Mouse (Mus musculus) embryonic facial prominence, embryonic 12.5 days (tissue): ENCODE results near the gene Gm10097. TPM values are rescaled to one million over a fixed set of nuclear protein-coding genes. Genes with fewer than 3 reads are reported as not detected.

ENCODE experiments used
- ATAC-seq: fragments of 200-750 bp; cut with Nextera tagmentation; 2 replicates; pipeline ENCODE4 v1.8.0; 2017; ENCODE audit not compliant: insufficient number of reproducible peaks, insufficient read depth, low FRiP score, low TSS enrichment
- H3K27ac ChIP-seq: fragments of 300-500 bp; sonication (generic); 2 replicates; pipeline ENCODE4 v1.5.1; 2016; ENCODE audit warnings: mild to moderate bottlenecking
- H3K27me3 ChIP-seq: fragments of 300-500 bp; sonication (generic); 2 replicates; pipeline ENCODE4 v1.6.1; 2016; ENCODE audit warnings: mild to moderate bottlenecking, moderate library complexity
- H3K36me3 ChIP-seq: fragments of 300-500 bp; sonication (generic); 2 replicates; pipeline ENCODE4 v1.6.1; 2016; ENCODE audit warnings: mild to moderate bottlenecking
- H3K4me1 ChIP-seq: fragments of 300-500 bp; sonication (generic); 2 replicates; pipeline ENCODE4 v1.6.1; 2016
- H3K4me2 ChIP-seq: fragments of 300-500 bp; sonication (generic); replicated peaks from 2 replicates; pipeline ENCODE4 v1.6.1; 2016; ENCODE audit warnings: mild to moderate bottlenecking, moderate library complexity
- H3K4me3 ChIP-seq: fragments of 300-500 bp; sonication (generic); 2 replicates; pipeline ENCODE4 v1.5.1; 2016; ENCODE audit warnings: mild to moderate bottlenecking
- H3K9ac ChIP-seq: fragments of 300-500 bp; sonication (generic); 2 replicates; pipeline ENCODE4 v1.6.1; 2016; ENCODE audit warnings: mild to moderate bottlenecking, moderate library complexity
- H3K9me3 ChIP-seq: fragments of 300-500 bp; sonication (generic); 2 replicates; pipeline ENCODE4 v1.6.1; 2016; ENCODE audit warnings: mild to moderate bottlenecking, moderate library complexity
- WGBS: fragments of 180-500 bp; shearing (Covaris S2); methylation state at CpG from one replicate; pipeline ENCODE4 v1.1.7; 2016; 5-methylcytosine and 5-hydroxymethylcytosine counted together
- polyA plus RNA-seq: library from polyadenylated mRNA; unstranded; fragments of >200 nt; fragmentation: Nextera tagmentation; extraction: Ambion mirVana; gene quantifications from 2 replicates; pipeline ENCODE4 v1.2.1, GENCODE M21; 2016

The Gm10097 gene
- polyA plus RNA-seq, 1 experiment from 2014 or later = 0.17 TPM

DNA sequence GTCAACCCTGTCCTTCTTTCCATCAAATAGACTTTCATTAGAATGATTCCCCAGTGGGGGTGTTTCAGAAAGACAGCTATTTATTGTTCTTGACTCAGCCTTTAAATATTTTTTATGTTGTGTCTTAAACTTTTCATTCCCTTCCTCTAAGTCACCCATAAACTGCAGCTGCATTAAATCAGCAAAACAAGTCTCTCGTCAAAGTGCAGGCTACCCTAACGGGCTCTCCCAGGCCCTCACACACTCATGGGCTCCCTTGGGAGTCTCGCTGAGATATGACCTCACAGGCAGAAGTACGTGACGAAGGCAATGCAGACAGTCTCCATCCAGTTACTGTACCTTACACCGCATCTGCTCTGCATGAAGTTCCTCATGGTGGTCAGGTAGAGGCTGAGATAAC is 17.3 kb downstream of the Gm10097 start:
- Histone ChIP-seq H3K4me3 (no peak overlapping the region), H3K4me1 (no peaks in the 10 kb centered on the region), H3K27me3 (no peaks in the 10 kb centered on the region), H3K36me3 (no peaks in the 10 kb centered on the region), H3K9me3 (no peaks in the 10 kb centered on the region), H3K9ac (no peak overlapping the region), H3K4me2 (no peak overlapping the region), H3K27ac (no peak overlapping the region)
- ATAC-seq = no peak
- WGBS = 86% methylated on average over 6 of the region's 6 CpGs

DNA sequence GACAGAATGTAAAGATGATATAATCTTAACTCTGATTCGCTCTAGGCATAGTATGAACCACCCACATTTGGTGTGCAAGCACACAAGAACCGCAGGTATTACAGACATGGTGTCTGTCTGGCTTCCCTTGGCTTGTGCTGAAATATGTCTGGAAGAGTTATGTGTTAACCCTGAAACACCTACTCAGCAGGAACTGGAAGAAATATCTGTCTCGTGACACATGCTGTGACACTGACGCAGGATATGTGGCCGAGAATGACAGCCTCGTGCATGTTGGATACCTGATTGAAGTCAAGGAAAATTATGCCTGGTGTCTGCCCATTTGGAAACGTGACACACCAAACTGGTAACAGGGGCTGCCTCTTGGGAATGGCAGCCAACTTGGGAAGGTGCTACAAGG is 18.3 kb downstream of the Gm10097 start:
- Histone ChIP-seq H3K4me2 (no peak overlapping the region), H3K9me3 (no peaks in the 10 kb centered on the region), H3K9ac (no peak overlapping the region), H3K27ac (no peak overlapping the region), H3K4me1 (no peaks in the 10 kb centered on the region), H3K4me3 (no peak overlapping the region), H3K36me3 (no peaks in the 10 kb centered on the region), H3K27me3 (no peaks in the 10 kb centered on the region)
- ATAC-seq = no peak
- WGBS = 84% methylated on average over 7 of the region's 7 CpGs

DNA sequence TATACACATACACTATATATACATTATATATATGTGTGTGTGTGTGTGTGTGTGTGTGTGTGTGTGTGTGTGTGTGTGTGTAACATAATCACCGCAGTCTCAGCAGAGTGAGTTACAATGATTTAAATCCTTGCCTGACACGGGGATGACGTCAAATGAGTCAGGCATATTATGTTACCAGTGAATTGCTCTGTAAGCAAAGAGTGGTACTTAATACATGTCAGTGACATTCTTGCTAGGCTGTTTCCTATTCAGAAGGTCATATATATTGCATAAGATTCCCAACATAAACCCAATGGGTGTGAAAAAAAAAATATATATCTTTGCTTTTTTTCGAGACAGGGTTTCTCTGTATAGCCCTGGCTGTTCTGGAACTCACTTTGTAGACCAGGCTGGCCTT is 20.1 kb downstream of the Gm10097 start:
- ATAC-seq = no peak
- H3K4me2 ChIP-seq = no peak overlapping the region
- H3K4me1 ChIP-seq = no peaks in the 10 kb centered on the region
- H3K9me3 ChIP-seq = no peaks in the 10 kb centered on the region
- no peak overlapping the region for H3K4me3 ChIP-seq
- 55% methylated on average over 4 of the region's 4 CpGs for WGBS
- no peak overlapping the region for H3K27ac ChIP-seq
- no peaks in the 10 kb centered on the region for H3K27me3 ChIP-seq
- no peaks in the 10 kb centered on the region for H3K36me3 ChIP-seq
- no peak overlapping the region for H3K9ac ChIP-seq

DNA sequence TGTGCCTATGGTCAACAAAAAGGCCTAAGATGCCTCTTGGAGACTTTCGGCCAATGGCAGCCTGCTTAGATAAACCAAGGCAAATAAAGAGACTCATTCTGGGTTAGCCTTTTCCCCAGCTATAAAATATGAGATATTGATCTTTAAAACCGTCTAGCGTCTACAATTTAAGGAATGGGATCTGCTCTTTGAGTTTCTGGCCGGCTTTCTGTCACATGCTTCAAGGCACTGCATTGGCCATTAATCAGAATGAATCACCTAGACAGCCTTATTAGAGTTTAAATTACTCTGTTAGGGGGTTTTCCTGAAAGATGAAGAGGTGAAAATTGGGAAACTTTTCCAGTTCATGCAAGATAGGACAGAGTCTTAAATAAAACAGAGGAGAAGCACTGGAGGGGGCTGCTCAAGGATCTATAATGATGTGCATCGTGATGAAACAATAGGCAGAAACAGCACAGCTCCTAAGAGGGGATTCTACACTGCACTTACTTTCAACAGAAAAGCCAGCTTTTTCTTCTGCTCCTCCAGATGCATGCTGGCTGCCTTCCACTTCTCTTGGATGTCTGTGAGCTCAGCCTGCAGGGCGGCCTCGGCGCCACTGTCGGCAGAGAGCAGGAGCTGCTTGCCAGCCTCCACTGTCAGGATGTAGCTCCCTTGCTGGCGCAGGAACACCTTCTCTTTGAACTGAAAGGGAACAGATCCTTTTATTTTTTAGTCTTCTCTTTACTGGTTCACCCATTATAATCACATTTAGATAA is 28.2 kb downstream of the Gm10097 start:
- Histone ChIP-seq H3K9me3 (no peaks in the 10 kb centered on the region), H3K36me3 (0 out of 2 replicates have a peak, but pooled peaks cover 5% of the 10 kb centered on the region), H3K4me2 (no peak overlapping the region), H3K27me3 (no peaks in the 10 kb centered on the region), H3K4me3 (no peak overlapping the region), H3K4me1 (no peaks in the 10 kb centered on the region), H3K9ac (no peak overlapping the region), H3K27ac (no peak overlapping the region)
- WGBS = 85% methylated on average over 10 of the region's 10 CpGs
- no peak for ATAC-seq

DNA sequence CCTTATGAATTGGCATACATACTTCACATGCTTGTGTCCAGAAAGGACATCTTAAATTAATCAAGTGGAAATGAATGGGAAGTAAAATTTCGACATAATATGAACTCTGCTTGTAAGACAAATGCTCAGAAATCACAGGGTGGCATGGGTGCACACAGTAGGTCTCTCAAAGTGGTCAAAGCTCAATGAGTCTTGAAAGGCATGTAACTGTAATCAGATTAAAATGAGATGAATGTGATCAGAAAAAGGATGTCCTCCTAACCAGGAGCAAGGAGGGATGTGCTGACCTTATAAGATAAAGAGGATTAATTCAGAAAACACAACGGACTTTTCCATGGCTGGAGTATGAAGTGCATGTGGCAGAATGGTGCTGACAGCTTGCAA is 28.8 kb downstream of the Gm10097 start:
- H3K4me3 ChIP-seq = no peak overlapping the region
- no peak for ATAC-seq
- no peak overlapping the region for H3K4me2 ChIP-seq
- no peaks in the 10 kb centered on the region for H3K27me3 ChIP-seq
- no peaks in the 10 kb centered on the region for H3K4me1 ChIP-seq
- H3K9ac ChIP-seq = no peak overlapping the region
- H3K27ac ChIP-seq = no peak overlapping the region
- H3K9me3 ChIP-seq = no peaks in the 10 kb centered on the region
- 62% methylated on average over 2 of the region's 2 CpGs for WGBS
- H3K36me3 ChIP-seq = 0 out of 2 replicates have a peak, but pooled peaks cover 5% of the 10 kb centered on the region

DNA sequence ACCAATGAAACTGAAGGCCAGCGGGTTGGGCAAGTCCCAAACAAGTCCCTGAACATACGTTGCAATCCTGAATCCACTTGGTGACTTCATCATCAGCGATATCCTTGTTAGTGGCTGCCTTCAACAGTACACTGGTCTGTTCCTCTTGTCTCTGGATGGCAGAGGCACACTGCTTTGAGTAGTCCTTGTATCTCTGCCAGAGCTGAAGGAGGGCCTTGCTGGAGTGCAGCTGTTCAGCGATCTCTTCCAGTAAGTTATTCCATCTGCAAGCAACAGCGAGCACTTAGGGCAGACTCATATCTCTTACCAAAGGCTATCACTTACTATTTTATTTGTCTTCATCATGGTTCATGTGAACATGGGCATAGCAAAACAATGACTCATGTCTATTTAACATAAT is 41.8 kb downstream of the Gm10097 start:
- H3K4me1 ChIP-seq = no peaks in the 10 kb centered on the region
- H3K27ac ChIP-seq = no peak overlapping the region
- no peak overlapping the region for H3K4me3 ChIP-seq
- ATAC-seq = no peak
- 89% methylated on average over 5 of the region's 5 CpGs for WGBS
- peaks cover 30% of the 10 kb centered on the region for H3K36me3 ChIP-seq
- H3K4me2 ChIP-seq = no peak overlapping the region
- H3K9me3 ChIP-seq = no peaks in the 10 kb centered on the region
- no peaks in the 10 kb centered on the region for H3K27me3 ChIP-seq
- no peak overlapping the region for H3K9ac ChIP-seq

DNA sequence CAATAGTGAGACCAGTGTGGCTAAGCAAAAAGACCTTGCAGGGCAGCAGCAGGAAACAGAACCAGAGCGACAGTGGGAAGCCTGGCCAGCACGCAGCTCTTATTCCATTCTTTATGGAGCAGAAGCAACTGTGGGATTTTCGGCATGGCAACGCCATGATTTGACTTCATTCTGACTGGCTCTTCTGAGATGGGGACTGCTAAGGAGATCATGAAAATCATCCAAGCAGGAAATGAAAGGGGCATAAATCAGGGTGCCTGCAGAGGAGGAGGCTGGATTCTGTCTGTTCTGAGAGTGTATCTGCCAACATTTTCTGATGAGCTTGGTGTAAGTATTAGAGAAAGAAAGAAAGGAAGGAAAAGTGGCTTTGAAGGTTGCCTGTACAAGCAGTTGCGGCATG is 47.2 kb downstream of the Gm10097 start:
- peaks cover 20% of the 10 kb centered on the region for H3K36me3 ChIP-seq
- no peaks in the 10 kb centered on the region for H3K27me3 ChIP-seq
- WGBS = 89% methylated on average over 5 of the region's 5 CpGs
- no peak overlapping the region for H3K4me3 ChIP-seq
- H3K4me2 ChIP-seq = no peak overlapping the region
- H3K9me3 ChIP-seq = no peaks in the 10 kb centered on the region
- ATAC-seq = no peak
- H3K27ac ChIP-seq = no peak overlapping the region
- no peaks in the 10 kb centered on the region for H3K4me1 ChIP-seq
- H3K9ac ChIP-seq = no peak overlapping the region

DNA sequence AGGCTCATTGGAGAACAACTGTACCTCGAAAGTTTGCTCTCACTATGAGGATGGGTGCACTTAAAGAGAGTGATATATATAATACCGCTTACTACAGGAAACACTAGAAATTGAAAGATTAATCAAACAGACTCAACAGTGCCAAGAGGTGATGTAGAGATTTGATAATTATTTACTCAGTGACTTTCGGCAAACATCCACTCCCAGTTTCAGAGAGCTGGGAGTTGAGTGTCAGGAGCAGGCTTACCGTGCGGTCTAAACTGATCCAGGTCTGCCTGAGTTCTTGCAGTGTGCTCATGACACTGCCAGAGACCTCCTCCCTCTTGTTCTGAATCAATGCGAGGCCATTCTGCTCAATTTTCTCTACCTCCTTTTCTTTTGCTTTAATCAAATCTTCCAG is 47.7 kb downstream of the Gm10097 start:
- Histone ChIP-seq H3K4me3 (no peak overlapping the region), H3K4me2 (no peak overlapping the region), H3K4me1 (no peaks in the 10 kb centered on the region), H3K9me3 (no peaks in the 10 kb centered on the region), H3K36me3 (peaks cover 20% of the 10 kb centered on the region), H3K27ac (no peak overlapping the region), H3K27me3 (no peaks in the 10 kb centered on the region), H3K9ac (no peak overlapping the region)
- WGBS = 94% methylated on average over 6 of the region's 6 CpGs
- ATAC-seq = no peak
